Mouse (Mus musculus): Measurements from ENCODE around the gene Atp2a1. TPM values are rescaled to one million over a fixed set of nuclear protein-coding genes. Genes with fewer than 3 reads are reported as not detected.

Atp2a1 gene
- polyA plus RNA-seq, 1 experiment from 2014 or later: 93.8 TPM

- no peak overlapping the region for H3K4me3 ChIP-seq
- no peak for ATAC-seq (ENCODE audit: low FRiP score, low read depth)
- peaks cover 70% of the 10 kb centered on the region for H3K36me3 ChIP-seq
- WGBS: 95% methylated on average over 15 of the region's 15 CpGs
- H3K27me3 ChIP-seq: no peaks in the 10 kb centered on the region
- no peaks in the 10 kb centered on the region for H3K9me3 ChIP-seq
- no peak overlapping the region for H3K27ac ChIP-seq
- 0 out of 2 replicates have a peak overlapping the region, but pooled peaks have one; percentile 13 for H3K9ac ChIP-seq
- no peak overlapping the region for H3K4me2 ChIP-seq (replicated peaks)
- H3K4me1 ChIP-seq: no peaks in the 10 kb centered on the region
These were observed 17.6 kb downstream of the Atp2a1 start for GRCm38 (mm10) chr7:126445104-126445815.

- H3K36me3 ChIP-seq: peaks cover 73% of the 10 kb centered on the region
- ATAC-seq (ENCODE audit: low FRiP score, low read depth): no peak
These were observed 18.4 kb downstream of the Atp2a1 start for GRCm38 (mm10) chr7:126444536-126444935.

GRCm38 (mm10) chr7:126443997-126444396 lies 18.9 kb downstream of the Atp2a1 start:
- Histone ChIP-seq H3K9me3 (no peaks in the 10 kb centered on the region), H3K4me3 (no peak overlapping the region), H3K36me3 (peaks cover 74% of the 10 kb centered on the region), H3K4me1 (no peaks in the 10 kb centered on the region), H3K27me3 (no peaks in the 10 kb centered on the region), H3K27ac (no peak overlapping the region), H3K4me2 (replicated peaks) (no peak overlapping the region), H3K9ac (no peak overlapping the region)
- ATAC-seq (ENCODE audit: low FRiP score, low read depth): no peak
- WGBS: 90% methylated on average over 10 of the region's 10 CpGs

More at GRCm38 (mm10) chr7:126444536-126444935, 18.4 kb downstream of the Atp2a1 start:
- Histone ChIP-seq H3K27me3 (no peaks in the 10 kb centered on the region), H3K4me2 (replicated peaks) (no peak overlapping the region), H3K4me3 (no peak overlapping the region), H3K27ac (no peak overlapping the region), H3K4me1 (no peaks in the 10 kb centered on the region), H3K9ac (no peak overlapping the region), H3K9me3 (no peaks in the 10 kb centered on the region)
- WGBS: 91% methylated on average over 9 of the region's 9 CpGs

GRCm38 (mm10) chr7:126440134-126440533 lies 22.8 kb downstream of the Atp2a1 start:
- WGBS: 70% methylated on average over 8 of the region's 9 CpGs
- Histone ChIP-seq H3K4me1 (no peaks in the 10 kb centered on the region), H3K9ac (0 out of 2 replicates have a peak overlapping the region, but pooled peaks have one; percentile 13), H3K27me3 (no peaks in the 10 kb centered on the region), H3K27ac (no peak overlapping the region), H3K36me3 (peaks cover 56% of the 10 kb centered on the region), H3K9me3 (no peaks in the 10 kb centered on the region), H3K4me2 (replicated peaks) (no peak overlapping the region), H3K4me3 (no peak overlapping the region)
- no peak for ATAC-seq (ENCODE audit: low FRiP score, low read depth)

GRCm38 (mm10) chr7:126436851-126437250 lies 26.1 kb downstream of the Atp2a1 start:
- peaks cover 55% of the 10 kb centered on the region for H3K36me3 ChIP-seq
- no peak overlapping the region for H3K4me2 ChIP-seq (replicated peaks)
- H3K4me3 ChIP-seq: no peak overlapping the region
- no peaks in the 10 kb centered on the region for H3K27me3 ChIP-seq
- H3K4me1 ChIP-seq: no peaks in the 10 kb centered on the region
- no peaks in the 10 kb centered on the region for H3K9me3 ChIP-seq
- H3K9ac ChIP-seq: no peak overlapping the region
- no peak overlapping the region for H3K27ac ChIP-seq
- WGBS: 21% methylated on average over 8 of the region's 8 CpGs
- no peak; the same call in 1 of the 2 replicates for ATAC-seq (ENCODE audit: low FRiP score, low read depth)

GRCm38 (mm10) chr7:126435801-126436200 lies 27.1 kb downstream of the Atp2a1 start:
- Histone ChIP-seq H3K36me3 (peaks cover 54% of the 10 kb centered on the region), H3K4me2 (replicated peaks) (no peak overlapping the region), H3K9ac (no peak overlapping the region), H3K27ac (no peak overlapping the region), H3K27me3 (no peaks in the 10 kb centered on the region), H3K4me1 (no peaks in the 10 kb centered on the region), H3K4me3 (no peak overlapping the region), H3K9me3 (no peaks in the 10 kb centered on the region)
- no peak for ATAC-seq (ENCODE audit: low FRiP score, low read depth)
- 81% methylated on average over 3 of the region's 3 CpGs for WGBS

- H3K9ac ChIP-seq: no peak overlapping the region
- ATAC-seq (ENCODE audit: low FRiP score, low read depth): no peak
- H3K27me3 ChIP-seq: no peaks in the 10 kb centered on the region
- H3K4me3 ChIP-seq: no peak overlapping the region
- WGBS: 89% methylated on average over 7 of the region's 7 CpGs
- peaks cover 46% of the 10 kb centered on the region for H3K36me3 ChIP-seq
- H3K4me2 ChIP-seq (replicated peaks): no peak overlapping the region
- no peaks in the 10 kb centered on the region for H3K9me3 ChIP-seq
- H3K4me1 ChIP-seq: peaks cover 4% of the 10 kb centered on the region
- no peak overlapping the region for H3K27ac ChIP-seq
These were observed 28.2 kb downstream of the Atp2a1 start for GRCm38 (mm10) chr7:126434726-126435125.

- H3K4me2 ChIP-seq (replicated peaks): peak overlapping the region; percentile 71; the same call in 1 of the 2 replicates
- no peak for ATAC-seq (ENCODE audit: low FRiP score, low read depth)
- peak overlapping the region; percentile 90; the same call in 1 of the 2 replicates for H3K9ac ChIP-seq
- H3K4me3 ChIP-seq: 0 out of 2 replicates have a peak overlapping the region, but pooled peaks have one; percentile 67
- H3K9me3 ChIP-seq: no peaks in the 10 kb centered on the region
- H3K27ac ChIP-seq: no peak overlapping the region
- peaks cover 15% of the 10 kb centered on the region for H3K4me1 ChIP-seq
- H3K36me3 ChIP-seq: peaks cover 27% of the 10 kb centered on the region
- no peaks in the 10 kb centered on the region for H3K27me3 ChIP-seq
These were observed 32.7 kb downstream of the Atp2a1 start for GRCm38 (mm10) chr7:126430167-126430566.

- Histone ChIP-seq H3K4me3 (peak overlapping the region; percentile 67), H3K27me3 (no peaks in the 10 kb centered on the region), H3K27ac (no peak overlapping the region), H3K9ac (peak overlapping the region; percentile 90), H3K4me2 (replicated peaks) (peak overlapping the region; percentile 71), H3K36me3 (peaks cover 22% of the 10 kb centered on the region), H3K4me1 (peaks cover 15% of the 10 kb centered on the region), H3K9me3 (no peaks in the 10 kb centered on the region)
- 0 out of 2 replicates have a peak, but pooled peaks have one; percentile 2 for ATAC-seq (ENCODE audit: low FRiP score, low read depth)
- 36% methylated on average over 15 of the region's 15 CpGs for WGBS
These were observed 33.4 kb downstream of the Atp2a1 start for GRCm38 (mm10) chr7:126429503-126429898.

GRCm38 (mm10) chr7:126428631-126429502 lies 34.0 kb downstream of the Atp2a1 start, which contains the start of gene Rabep2:
Gene Rabep2 (plus strand): TSS chr7:126428759.
- H3K9ac ChIP-seq: peak within 1 kb of the TSS; percentile 90
- no peaks in the 10 kb centered on the region for H3K27me3 ChIP-seq
- WGBS: under 1% methylated on average over 82 of the region's 82 CpGs
- peaks cover 15% of the 10 kb centered on the region for H3K36me3 ChIP-seq
- peak within 1 kb of the TSS; percentile 71 for H3K4me2 ChIP-seq (replicated peaks)
- peak; percentile 94 for ATAC-seq (ENCODE audit: low FRiP score, low read depth)
- H3K4me3 ChIP-seq: peak within 1 kb of the TSS; percentile 67
- peaks cover 15% of the 10 kb centered on the region for H3K4me1 ChIP-seq
- H3K9me3 ChIP-seq: no peaks in the 10 kb centered on the region
- peak within 1 kb of the TSS; percentile 95 for H3K27ac ChIP-seq

- peaks cover 11% of the 10 kb centered on the region for H3K36me3 ChIP-seq
- 22% methylated on average over 4 of the region's 4 CpGs for WGBS
- no peaks in the 10 kb centered on the region for H3K9me3 ChIP-seq
- peak overlapping the region; percentile 95 for H3K27ac ChIP-seq
- ATAC-seq (ENCODE audit: low FRiP score, low read depth): no peak
- peaks cover 15% of the 10 kb centered on the region for H3K4me1 ChIP-seq
- no peaks in the 10 kb centered on the region for H3K27me3 ChIP-seq
- H3K9ac ChIP-seq: peak overlapping the region; percentile 90
- peak overlapping the region; percentile 71 for H3K4me2 ChIP-seq (replicated peaks)
- H3K4me3 ChIP-seq: peak overlapping the region; percentile 67
These were observed 34.8 kb downstream of the Atp2a1 start for GRCm38 (mm10) chr7:126428154-126428553.

- no peak overlapping the region for H3K9ac ChIP-seq
- no peak overlapping the region for H3K27ac ChIP-seq
- no peaks in the 10 kb centered on the region for H3K9me3 ChIP-seq
- peaks cover 7% of the 10 kb centered on the region; the same call in 1 of the 2 replicates for H3K36me3 ChIP-seq
- WGBS: 48% methylated on average over 12 of the region's 13 CpGs
- peak overlapping the region; percentile 71 for H3K4me2 ChIP-seq (replicated peaks)
- no peak overlapping the region; the same call in 1 of the 2 replicates for H3K4me3 ChIP-seq
- no peaks in the 10 kb centered on the region for H3K27me3 ChIP-seq
- peaks cover 15% of the 10 kb centered on the region for H3K4me1 ChIP-seq
- no peak for ATAC-seq (ENCODE audit: low FRiP score, low read depth)
These were observed 35.5 kb downstream of the Atp2a1 start for GRCm38 (mm10) chr7:126427323-126427860.

Measured in limb, embryonic 13.5 days (tissue).